Mouse (Mus musculus) CH12.LX (cell line): ENCODE results near the gene Sema4a. TPM values are rescaled to one million over a fixed set of nuclear protein-coding genes. Genes with fewer than 3 reads are reported as not detected.
"Not testable (repeated sequence)": the region's sequence is repeated elsewhere in the genome, so short reads cannot be mapped to it uniquely, and the experiment has no call there.

Experiments
- DNase-seq: peaks from one replicate; pipeline ENCODE4 v3.0.0-alpha.2; 2013; ENCODE audit errors: extremely low read depth
- H3K27ac ChIP-seq: 2 replicates; pipeline ENCODE4 v1.5.1; 2012; ENCODE audit warnings: low read depth, mild to moderate bottlenecking, control low read depth, moderate library complexity; ENCODE audit not compliant: insufficient read depth
- H3K27me3 ChIP-seq: replicated peaks from 2 replicates; pipeline ENCODE3; 2012; ENCODE audit warnings: inconsistent platforms
- H3K36me3 ChIP-seq, 2 experiments: replicated peaks in 1 of 2; 2 replicates each; pipeline versions ENCODE3 to v1.6.1; 2012; ENCODE audit warnings: inconsistent platforms in 1 of 2, low read length in 1 of 2, mild to moderate bottlenecking in 1 of 2, mixed read lengths in 1 of 2, moderate library complexity in 1 of 2; ENCODE audit not compliant: control insufficient read depth in 1 of 2, insufficient read depth in 1 of 2
- H3K4me1 ChIP-seq, 2 experiments: 2 replicates each; pipeline ENCODE4 v1.6.1; 2012; ENCODE audit warnings: inconsistent platforms in 1 of 2, moderate library complexity in 1 of 2; ENCODE audit not compliant: insufficient read depth in 2 of 2, control insufficient read depth in 1 of 2
- H3K4me2 ChIP-seq: 2 replicates; pipeline ENCODE4 v1.6.1; 2012; ENCODE audit warnings: low read depth, mild to moderate bottlenecking, control low read depth; ENCODE audit not compliant: poor library complexity, insufficient read depth, severe bottlenecking
- H3K4me3 ChIP-seq, 3 experiments: fragments of 150-350 bp in 1 of 3; sonication (generic) in 1 of 3; replicated peaks in 1 of 3; 2 replicates each; pipeline versions ENCODE3 to v1.5.1; 2011 to 2012; ENCODE audit warnings: low read depth in 2 of 3, low read length in 2 of 3, mild to moderate bottlenecking in 2 of 3, moderate library complexity in 2 of 3, control low read depth in 1 of 3, improper control_type of control experiment in 1 of 3, inconsistent platforms in 1 of 3, mixed read lengths in 1 of 3; ENCODE audit not compliant: poor library complexity in 1 of 3
- H3K79me2 ChIP-seq: replicated peaks from 2 replicates; pipeline ENCODE4 v1.6.1; 2012; ENCODE audit warnings: mild to moderate bottlenecking, moderate library complexity; ENCODE audit not compliant: control insufficient read depth, poor library complexity, insufficient read depth, severe bottlenecking; ENCODE audit errors: extremely low read depth
- H3K9ac ChIP-seq: 2 replicates; pipeline ENCODE4 v1.6.1; 2012; ENCODE audit warnings: low read depth, mild to moderate bottlenecking, control low read depth, moderate library complexity; ENCODE audit not compliant: insufficient read depth
- H3K9me3 ChIP-seq: replicated peaks from 2 replicates; pipeline ENCODE3; 2012; ENCODE audit warnings: low read length, inconsistent platforms, mixed read lengths
- CHD2 ChIP-seq: IDR thresholded peaks from 2 replicates; pipeline ENCODE4 v1.6.1; 2011; ENCODE audit warnings: low read length, improper control_type of control experiment
- CTCF ChIP-seq, 2 experiments: IDR thresholded peaks in 1 of 2; conservative IDR thresholded peaks in 1 of 2; 2 replicates each; pipeline ENCODE4 v1.5.1; 2011 to 2012; ENCODE audit warnings: low read depth in 2 of 2, low read length in 2 of 2, improper control_type of control experiment in 1 of 2, inconsistent platforms in 1 of 2, mild to moderate bottlenecking in 1 of 2, moderate library complexity in 1 of 2
- E2F4 ChIP-seq: IDR thresholded peaks from 2 replicates; pipeline ENCODE4 v1.6.1; 2011; ENCODE audit warnings: low read depth, low read length, improper control_type of control experiment; ENCODE audit not compliant: insufficient replicate concordance
- ELF1 ChIP-seq: IDR thresholded peaks from 2 replicates; pipeline ENCODE4 v1.6.1; 2014; ENCODE audit warnings: low read depth, mild to moderate bottlenecking, inconsistent platforms, low read length, improper control_type of control experiment
- EP300 ChIP-seq: IDR thresholded peaks from 2 replicates; pipeline ENCODE4 v1.6.1; 2011; ENCODE audit warnings: low read length, improper control_type of control experiment
- GABPA ChIP-seq: IDR thresholded peaks from 2 replicates; pipeline ENCODE4 v1.6.1; 2012; ENCODE audit warnings: low read depth, low read length, improper control_type of control experiment, inconsistent platforms; ENCODE audit not compliant: insufficient replicate concordance
- HCFC1 ChIP-seq: IDR thresholded peaks from 2 replicates; pipeline ENCODE4 v1.6.1; 2012; ENCODE audit warnings: low read depth, mild to moderate bottlenecking, inconsistent platforms, low read length, improper control_type of control experiment
- JUN ChIP-seq: IDR thresholded peaks from 2 replicates; pipeline ENCODE4 v1.6.1; 2011; ENCODE audit warnings: low read depth, mild to moderate bottlenecking, low read length, improper control_type of control experiment, moderate library complexity; ENCODE audit not compliant: insufficient read depth
- KAT2A ChIP-seq: IDR thresholded peaks from 2 replicates; pipeline ENCODE4 v1.6.1; 2012; ENCODE audit warnings: low read length, improper control_type of control experiment, inconsistent platforms; ENCODE audit not compliant: insufficient replicate concordance
- MAFK ChIP-seq: IDR thresholded peaks from 2 replicates; pipeline ENCODE4 v1.6.1; 2011; ENCODE audit warnings: low read length, improper control_type of control experiment; ENCODE audit not compliant: insufficient replicate concordance
- MAZ ChIP-seq: IDR thresholded peaks from 2 replicates; pipeline ENCODE4 v1.6.1; 2012; ENCODE audit warnings: low read depth, mild to moderate bottlenecking, inconsistent platforms, low read length, improper control_type of control experiment, moderate library complexity
- NELFE ChIP-seq: IDR thresholded peaks from 2 replicates; pipeline ENCODE4 v1.6.1; 2011; ENCODE audit warnings: low read depth, low read length, improper control_type of control experiment
- POLR2A ChIP-seq: IDR thresholded peaks from 2 replicates; pipeline ENCODE4 v1.6.1; 2011; ENCODE audit warnings: low read depth, mild to moderate bottlenecking, improper control_type of control experiment, low read length
- POLR2AphosphoS2 ChIP-seq: IDR thresholded peaks from 2 replicates; pipeline ENCODE4 v1.6.1; 2011; ENCODE audit warnings: low read depth, low read length, improper control_type of control experiment
- RAD21 ChIP-seq: IDR thresholded peaks from 2 replicates; pipeline ENCODE4 v1.6.1; 2011; ENCODE audit warnings: low read depth, mild to moderate bottlenecking, low read length, improper control_type of control experiment, moderate library complexity
- SIN3A ChIP-seq: IDR thresholded peaks from 2 replicates; pipeline ENCODE4 v1.6.1; 2012; ENCODE audit warnings: low read length, improper control_type of control experiment, inconsistent platforms
- SMC3 ChIP-seq: IDR thresholded peaks from 2 replicates; pipeline ENCODE4 v1.6.1; 2011; ENCODE audit warnings: low read depth, low read length, improper control_type of control experiment
- TCF12 ChIP-seq: IDR thresholded peaks from 2 replicates; pipeline ENCODE4 v1.6.1; 2014; ENCODE audit warnings: low read depth, mild to moderate bottlenecking, inconsistent platforms, low read length, improper control_type of control experiment
- UBTF ChIP-seq: IDR thresholded peaks from 2 replicates; pipeline ENCODE4 v1.6.1; 2012; ENCODE audit warnings: low read depth, mild to moderate bottlenecking, inconsistent platforms, low read length, improper control_type of control experiment, moderate library complexity
- USF1 ChIP-seq: IDR thresholded peaks from 2 replicates; pipeline ENCODE4 v1.6.1; 2014; ENCODE audit warnings: low read depth, mild to moderate bottlenecking, inconsistent platforms, low read length, improper control_type of control experiment
- ZC3H11A ChIP-seq: IDR thresholded peaks from 2 replicates; pipeline ENCODE4 v1.6.1; 2012; ENCODE audit warnings: low read depth, mild to moderate bottlenecking, inconsistent platforms, low read length, improper control_type of control experiment
- ZKSCAN1 ChIP-seq: IDR thresholded peaks from 2 replicates; pipeline ENCODE4 v1.6.1; 2012; ENCODE audit warnings: low read depth, inconsistent platforms, low read length, improper control_type of control experiment, borderline replicate concordance
- dilution Hi-C: fragments of 300-500 bp; cut with MboI; formaldehyde crosslinking; loops from 2 replicates; pipeline ENCODE4 v1.14.3; 2020; ENCODE audit warnings: low sequenced_read_pairs; ENCODE audit not compliant: extremely low pct_unique_long_range_greater_than_20kb, extremely low pct_ligation_motif_present
- in situ Hi-C: fragments of 300-500 bp; cut with MboI; formaldehyde crosslinking; loops from 3 replicates; pipeline ENCODE4 v1.14.3; 2019; ENCODE audit warnings: low sequenced_read_pairs, low pct_ligation_motif_present, low pct_unique_long_range_greater_than_20kb, mixed read lengths
- polyA plus RNA-seq: library from polyadenylated mRNA; unstranded; fragments of >175 nt; gene quantifications from 2 replicates; pipeline ENCODE4 v1.2.1, GENCODE M21; 2012; ENCODE audit warnings: low read depth; ENCODE audit not compliant: insufficient read length
- total RNA-seq, 2 experiments: library from RNA; depleted of rRNA; stranded (reverse); fragments of 300-350 nt in 1 of 2; fragments of >200 nt in 1 of 2; gene quantifications; 2 replicates each; pipeline ENCODE4 v1.2.3; 2012 to 2014

Gene Sema4a
- total and polyA plus RNA-seq, 3 experiments = 3.5 to 7.1 (median 4.7) TPM

DNA sequence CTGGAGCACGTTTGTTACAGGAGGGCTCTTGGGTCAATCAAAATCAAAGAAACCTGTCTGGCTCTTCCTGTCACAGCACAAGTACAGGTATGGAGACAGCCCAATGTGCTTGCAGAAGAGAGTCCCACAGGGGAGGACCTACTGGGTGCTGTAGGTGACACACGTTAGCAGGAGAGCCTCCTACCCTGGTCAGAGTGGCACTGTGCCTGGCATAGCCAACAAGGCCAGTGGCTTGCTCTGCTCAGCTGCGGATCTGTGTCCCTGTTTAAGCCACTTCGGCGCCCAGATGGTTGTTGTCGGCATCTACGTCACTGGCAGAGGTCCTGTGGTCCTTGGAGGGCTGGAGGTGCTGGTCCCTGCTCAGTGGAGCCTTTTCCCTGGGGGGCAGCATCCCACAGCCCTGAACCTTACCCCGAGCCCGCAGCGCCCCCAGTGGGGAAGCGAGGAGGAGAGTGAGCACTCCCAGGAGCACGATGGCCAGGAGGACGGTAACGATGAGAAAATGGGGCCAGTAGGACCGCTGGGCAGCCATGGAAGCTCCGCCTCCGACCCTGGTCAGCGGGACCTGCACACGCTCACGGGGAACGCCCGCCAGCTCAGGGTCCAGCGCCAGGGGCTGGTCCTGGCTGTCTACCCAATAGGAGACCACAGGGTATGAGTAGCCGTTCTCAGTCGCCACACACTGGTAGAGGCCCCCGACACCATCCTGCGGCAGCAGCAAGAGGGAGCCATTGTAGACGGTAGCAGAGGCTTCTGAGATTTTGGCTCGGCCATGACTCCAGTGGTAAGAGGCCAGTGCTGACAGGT, 24.4 kb downstream of the Sema4a start:
- Histone ChIP-seq H3K4me1 (peaks cover 0 to 21% of the 10 kb centered on the region in 2 experiments; a peak in 2 of 4 replicates), H3K4me3 (no peak overlapping the region), H3K9ac (no peak overlapping the region), H3K36me3 (peaks cover 0 to 33% of the 10 kb centered on the region in 2 experiments), H3K79me2 (no peaks in the 10 kb centered on the region), H3K9me3 (no peaks in the 10 kb centered on the region), H3K27me3 (no peaks in the 10 kb centered on the region), H3K27ac (no peak overlapping the region), H3K4me2 (no peak overlapping the region)
- in situ Hi-C loops = no loop called here
- DNase-seq = no peak
- dilution Hi-C loops = no loop called here
- TF ChIP-seq NELFE = no peak
- TF ChIP-seq GABPA = no peak
- peak in 1 of 2 experiments; percentile 11; a peak in 1 of 4 replicates for TF ChIP-seq CTCF (conservative IDR thresholded peaks at IDR 0.05 in 1 of 2, IDR thresholded peaks at IDR 0.05 in 1 of 2; ENCODE audit: low read depth in 2 of 2, low read length in 2 of 2)

DNA sequence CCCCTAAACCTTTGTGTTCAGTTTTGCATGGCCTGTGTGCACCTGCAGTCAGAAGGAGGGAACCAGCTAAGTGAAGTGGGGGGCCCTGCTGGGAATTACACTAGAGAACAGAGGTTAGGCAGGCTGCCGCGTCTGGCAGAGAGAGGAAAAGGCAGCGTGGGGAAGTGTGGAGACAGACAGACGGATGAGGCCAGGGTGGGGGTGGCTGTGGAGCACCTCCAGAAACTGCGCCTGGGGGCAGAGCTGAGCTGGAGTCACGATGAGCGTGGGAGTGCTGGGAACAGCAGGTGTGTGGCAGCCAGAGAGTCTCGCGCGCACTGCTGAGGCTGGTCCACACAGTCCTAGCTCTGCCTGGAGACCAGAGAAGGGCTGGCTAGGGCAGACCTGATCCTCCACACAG, 25.5 kb downstream of the Sema4a start:
- no peak overlapping the region for H3K4me3 ChIP-seq

DNA sequence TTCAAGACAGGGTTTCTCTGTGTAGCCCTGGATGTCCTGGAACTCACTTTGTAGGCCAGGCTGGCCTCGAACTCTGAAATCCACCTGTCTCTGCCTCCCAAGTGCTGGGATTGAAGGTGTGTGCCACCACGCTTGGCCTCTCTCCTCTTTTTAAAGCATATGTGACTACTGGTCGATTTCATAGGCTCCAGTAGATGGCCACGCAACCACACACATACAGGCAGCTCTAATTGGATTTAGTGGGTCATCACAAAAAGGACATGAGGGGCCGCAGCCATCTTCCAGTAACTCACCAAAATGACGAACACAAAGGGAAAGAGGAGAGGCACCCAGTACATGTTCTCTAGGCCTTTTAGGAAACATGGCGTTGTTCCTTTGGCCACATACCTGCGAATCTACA, 32.3 kb downstream of the Sema4a start:
- H3K4me2 ChIP-seq, H3K9ac ChIP-seq, in situ Hi-C loops, H3K4me3 ChIP-seq, dilution Hi-C loops, DNase-seq, H3K36me3 ChIP-seq, H3K27ac ChIP-seq, H3K27me3 ChIP-seq, H3K79me2 ChIP-seq, H3K9me3 ChIP-seq: not testable (repeated sequence)
- peaks cover 2 to 15% of the 10 kb centered on the region in 2 experiments; a peak in 3 of 4 replicates for H3K4me1 ChIP-seq
- peak; percentile 45 for TF ChIP-seq SMC3
- TF ChIP-seq RAD21 = peak; percentile 58
- peak in 1 of 2 experiments; percentile 64; a peak in 2 of 4 replicates for TF ChIP-seq CTCF (conservative IDR thresholded peaks at IDR 0.05 in 1 of 2, IDR thresholded peaks at IDR 0.05 in 1 of 2; ENCODE audit: low read depth in 2 of 2, low read length in 2 of 2)

More for the DNA sequence above, 25.5 kb downstream of the Sema4a start:
- no peak overlapping the region for H3K4me2 ChIP-seq
- no peak overlapping the region for H3K9ac ChIP-seq
- no peaks in the 10 kb centered on the region for H3K27me3 ChIP-seq
- H3K79me2 ChIP-seq = no peaks in the 10 kb centered on the region
- no peaks in the 10 kb centered on the region for H3K9me3 ChIP-seq
- TF ChIP-seq CHD2 (no peak), ZC3H11A (no peak), EP300 (no peak), UBTF (no peak), TCF12 (no peak), POLR2A (no peak), JUN (no peak), MAFK (no peak), USF1 (no peak), HCFC1 (no peak), POLR2AphosphoS2 (no peak), KAT2A (no peak), E2F4 (no peak), NELFE (no peak), ELF1 (no peak), CTCF (conservative IDR thresholded peaks at IDR 0.05 in 1 of 2, IDR thresholded peaks at IDR 0.05 in 1 of 2; ENCODE audit: low read depth in 2 of 2, low read length in 2 of 2) (no peak), MAZ (no peak), ZKSCAN1 (no peak), SIN3A (no peak)
- TF ChIP-seq, all 38 proteins: peak for 0
- H3K36me3 ChIP-seq = peaks cover 0 to 33% of the 10 kb centered on the region in 2 experiments
- in situ Hi-C loops = no loop called here
- DNase-seq = no peak
- H3K4me1 ChIP-seq = peaks cover 0 to 12% of the 10 kb centered on the region in 2 experiments; a peak in 2 of 4 replicates
- no peak overlapping the region for H3K27ac ChIP-seq
- dilution Hi-C loops = no loop called here
